Mouse (Mus musculus): ENCODE data around the gene Abhd6.

The Abhd6 gene

GRCm38 (mm10) chr14:8002432-8003092 lies at the start of gene Abhd6:
Gene Abhd6, plus strand, starts transcription at chr14:8002902.
- in situ Hi-C loops (cut with MboI; ENCODE audit: low pct_unique_long_range_greater_than_20kb in 1 of 2, low sequenced_read_pairs in 2 of 2, unreplicated experiment in 1 of 2) = no loop called here

- in situ Hi-C loops (cut with MboI; ENCODE audit: low pct_unique_long_range_greater_than_20kb in 1 of 2, low sequenced_read_pairs in 2 of 2, unreplicated experiment in 1 of 2) = loop anchor here in 1 of 2 experiments (10.0 kb wide), 1 partner anchor 139 kb away; the partner anchor contains the start of gene Flnb
Measured at GRCm38 (mm10) chr14:7954071-7954471, 48.6 kb upstream of the Abhd6 start.

GRCm38 (mm10) chr14:7956427-7956826 lies 46.3 kb upstream of the Abhd6 start:
- in situ Hi-C loops (cut with MboI; ENCODE audit: low pct_unique_long_range_greater_than_20kb in 1 of 2, low sequenced_read_pairs in 2 of 2, unreplicated experiment in 1 of 2) = loop anchor here in 1 of 2 experiments (10.0 kb wide), 1 partner anchor 142 kb away; the partner anchor contains the start of gene Flnb

GRCm38 (mm10) chr14:7957049-7957448 lies 45.7 kb upstream of the Abhd6 start, which contains the start of gene Gm45521:
Gene Gm45521, plus strand, starts transcription at chr14:7957288.
- in situ Hi-C loops (cut with MboI; ENCODE audit: low pct_unique_long_range_greater_than_20kb in 1 of 2, low sequenced_read_pairs in 2 of 2, unreplicated experiment in 1 of 2) = loop anchor here in 1 of 2 experiments (10.0 kb wide), 1 partner anchor 142 kb away; the partner anchor contains the start of gene Flnb

- in situ Hi-C loops (cut with MboI; ENCODE audit: low pct_unique_long_range_greater_than_20kb in 1 of 2, low sequenced_read_pairs in 2 of 2, unreplicated experiment in 1 of 2) = loop anchor here in 1 of 2 experiments (5.0 kb wide), 1 partner anchor 82 kb away; no protein-coding TSS in a partner anchor
Measured at GRCm38 (mm10) chr14:7960616-7961015, 42.1 kb upstream of the Abhd6 start.

- in situ Hi-C loops (cut with MboI; ENCODE audit: low pct_unique_long_range_greater_than_20kb in 1 of 2, low sequenced_read_pairs in 2 of 2, unreplicated experiment in 1 of 2) = loop anchor here in 1 of 2 experiments (5.0 kb wide), 1 partner anchor 81 kb away; no protein-coding TSS in a partner anchor
Measured at GRCm38 (mm10) chr14:7961714-7962113, 41.0 kb upstream of the Abhd6 start.

GRCm38 (mm10) chr14:7962626-7963025 lies 40.1 kb upstream of the Abhd6 start:
- in situ Hi-C loops (cut with MboI; ENCODE audit: low pct_unique_long_range_greater_than_20kb in 1 of 2, low sequenced_read_pairs in 2 of 2, unreplicated experiment in 1 of 2) = loop anchor here in 1 of 2 experiments (5.0 kb wide), 1 partner anchor 80 kb away; no protein-coding TSS in a partner anchor

GRCm38 (mm10) chr14:7963160-7963559 lies 39.5 kb upstream of the Abhd6 start:
- in situ Hi-C loops (cut with MboI; ENCODE audit: low pct_unique_long_range_greater_than_20kb in 1 of 2, low sequenced_read_pairs in 2 of 2, unreplicated experiment in 1 of 2) = loop anchor here in 1 of 2 experiments (5.0 kb wide), 1 partner anchor 79 kb away; no protein-coding TSS in a partner anchor

- in situ Hi-C loops (cut with MboI; ENCODE audit: low pct_unique_long_range_greater_than_20kb in 1 of 2, low sequenced_read_pairs in 2 of 2, unreplicated experiment in 1 of 2) = loop anchor here in 1 of 2 experiments (5.0 kb wide), 1 partner anchor 78 kb away; no protein-coding TSS in a partner anchor
Measured at GRCm38 (mm10) chr14:7964219-7964889, 38.3 kb upstream of the Abhd6 start.

- in situ Hi-C loops (cut with MboI; ENCODE audit: low pct_unique_long_range_greater_than_20kb in 1 of 2, low sequenced_read_pairs in 2 of 2, unreplicated experiment in 1 of 2) = loop anchor here in 1 of 2 experiments (10.0 kb wide), 1 partner anchor 363 kb away; no protein-coding TSS in a partner anchor
Measured at GRCm38 (mm10) chr14:7971889-7972493, 30.7 kb upstream of the Abhd6 start.

GRCm38 (mm10) chr14:7974643-7975042 lies 28.1 kb upstream of the Abhd6 start:
- in situ Hi-C loops (cut with MboI; ENCODE audit: low pct_unique_long_range_greater_than_20kb in 1 of 2, low sequenced_read_pairs in 2 of 2, unreplicated experiment in 1 of 2) = loop anchor here (10.0 to 25.0 kb wide), 3 partner anchors 163 to 363 kb away; no protein-coding TSS in a partner anchor

GRCm38 (mm10) chr14:7975177-7975576 lies 27.5 kb upstream of the Abhd6 start:
- in situ Hi-C loops (cut with MboI; ENCODE audit: low pct_unique_long_range_greater_than_20kb in 1 of 2, low sequenced_read_pairs in 2 of 2, unreplicated experiment in 1 of 2) = loop anchor here (10.0 to 25.0 kb wide), 3 partner anchors 162 to 362 kb away; no protein-coding TSS in a partner anchor

- in situ Hi-C loops (cut with MboI; ENCODE audit: low pct_unique_long_range_greater_than_20kb in 1 of 2, low sequenced_read_pairs in 2 of 2, unreplicated experiment in 1 of 2) = loop anchor here (10.0 to 25.0 kb wide), 3 partner anchors 160 to 360 kb away; no protein-coding TSS in a partner anchor
Measured at GRCm38 (mm10) chr14:7977471-7977870, 25.2 kb upstream of the Abhd6 start.

GRCm38 (mm10) chr14:7978183-7978582 lies 24.5 kb upstream of the Abhd6 start:
- in situ Hi-C loops (cut with MboI; ENCODE audit: low pct_unique_long_range_greater_than_20kb in 1 of 2, low sequenced_read_pairs in 2 of 2, unreplicated experiment in 1 of 2) = loop anchor here (10.0 to 25.0 kb wide), 3 partner anchors 159 to 359 kb away; no protein-coding TSS in a partner anchor

- in situ Hi-C loops (cut with MboI; ENCODE audit: low pct_unique_long_range_greater_than_20kb in 1 of 2, low sequenced_read_pairs in 2 of 2, unreplicated experiment in 1 of 2) = loop anchor here in 1 of 2 experiments (25.0 kb wide), 2 partner anchors 156 to 356 kb away; no protein-coding TSS in a partner anchor
Measured at GRCm38 (mm10) chr14:7981226-7981625, 21.5 kb upstream of the Abhd6 start.

GRCm38 (mm10) chr14:7986913-7987312 lies 15.8 kb upstream of the Abhd6 start:
- in situ Hi-C loops (cut with MboI; ENCODE audit: low pct_unique_long_range_greater_than_20kb in 1 of 2, low sequenced_read_pairs in 2 of 2, unreplicated experiment in 1 of 2) = loop anchor here in 1 of 2 experiments (25.0 kb wide), 2 partner anchors 150 to 350 kb away; no protein-coding TSS in a partner anchor

- in situ Hi-C loops (cut with MboI; ENCODE audit: low pct_unique_long_range_greater_than_20kb in 1 of 2, low sequenced_read_pairs in 2 of 2, unreplicated experiment in 1 of 2) = loop anchor here in 1 of 2 experiments (25.0 kb wide), 2 partner anchors 148 to 348 kb away; no protein-coding TSS in a partner anchor
Measured at GRCm38 (mm10) chr14:7989371-7989770, 13.3 kb upstream of the Abhd6 start.

- in situ Hi-C loops (cut with MboI; ENCODE audit: low pct_unique_long_range_greater_than_20kb in 1 of 2, low sequenced_read_pairs in 2 of 2, unreplicated experiment in 1 of 2) = loop anchor here (10.0 to 25.0 kb wide), 4 partner anchors 147 to 347 kb away; partner anchors contain the start of gene Flnb (in 1 of the 2)
Measured at GRCm38 (mm10) chr14:7989961-7990360, 12.7 kb upstream of the Abhd6 start.
